Mouse (Mus musculus) ZHBTc4 (cell line): ENCODE results near the gene Mks1.
A peak's percentile ranks its signal among the peaks of the same experiment; 100 is the strongest.
"Not testable (repeated sequence)": the region's sequence is repeated elsewhere in the genome, so short reads cannot be mapped to it uniquely, and the experiment has no call there.

Source experiments
- DNase-seq: peaks from one replicate; pipeline ENCODE4 v3.0.0-alpha.2; 2011; ENCODE audit warnings: low read depth, low spot score

Mks1 gene

DNA sequence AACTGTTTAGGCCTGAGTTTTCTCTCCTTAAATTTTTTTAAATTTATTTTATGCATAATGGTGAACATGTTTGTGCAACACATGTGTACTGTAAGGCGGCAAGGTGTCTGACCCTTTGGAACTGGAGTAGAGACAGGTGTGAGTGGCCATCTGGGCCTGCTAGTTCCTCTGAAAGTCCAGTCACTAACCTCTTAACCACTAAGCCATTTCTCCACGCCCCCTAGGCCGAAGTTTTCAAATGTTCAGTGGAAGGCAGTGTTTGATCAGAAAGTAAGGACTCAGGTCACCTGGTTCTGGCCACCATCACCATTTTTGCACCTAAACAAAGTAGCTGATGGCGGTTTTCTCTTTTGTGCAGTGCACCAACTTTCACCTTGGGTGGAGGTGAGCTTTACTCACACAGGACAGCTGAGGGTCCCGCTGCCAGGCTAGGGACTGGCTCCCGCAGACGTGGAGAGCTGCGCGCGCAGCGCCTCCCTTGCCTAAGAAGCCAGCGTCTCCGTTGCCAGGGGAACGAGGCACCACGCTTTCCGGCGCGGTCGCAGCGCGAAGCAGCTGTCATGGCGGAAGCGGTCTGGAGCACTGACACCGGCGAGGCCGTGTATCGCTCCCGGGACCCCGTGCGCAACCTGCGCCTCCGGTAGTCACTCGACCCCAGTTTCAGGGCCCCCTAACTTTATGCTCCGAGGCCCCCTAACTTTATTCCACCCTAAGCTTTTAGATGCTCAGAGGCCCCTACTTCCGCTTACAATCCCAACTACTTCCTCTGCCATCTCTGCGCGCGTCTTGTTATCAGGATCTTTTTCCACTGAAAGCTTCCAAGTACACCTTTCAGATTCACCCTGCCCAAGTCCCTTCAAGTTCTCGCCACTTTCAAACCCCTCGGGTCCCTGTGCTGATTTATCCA lies at the start of gene Mks1:
Gene Mks1 (plus strand): TSS at position 526 of the 907 bp plus-strand sequence.
- peak; percentile 97 for DNase-seq

DNA sequence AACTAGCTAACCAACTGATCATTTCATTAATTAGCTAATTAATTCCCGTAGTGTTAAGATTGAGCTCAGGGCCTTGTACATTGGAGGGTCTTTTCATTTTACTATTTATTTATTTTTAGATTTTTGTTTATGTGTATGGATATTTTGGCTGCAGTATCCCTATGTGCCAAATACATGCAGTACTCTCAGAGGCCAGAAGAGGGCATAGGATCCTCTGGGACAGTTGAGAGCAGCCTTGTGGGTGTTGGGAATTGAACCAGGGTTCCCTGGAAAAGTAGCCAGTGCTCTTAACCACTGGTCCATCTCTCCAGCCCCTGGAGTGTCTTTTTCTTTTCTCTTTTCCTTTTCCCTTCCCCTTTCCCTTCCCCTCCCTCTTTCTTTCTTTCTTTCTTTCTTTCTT lies 47.6 kb upstream of the Mks1 start:
- peak; percentile 68 for DNase-seq

DNA sequence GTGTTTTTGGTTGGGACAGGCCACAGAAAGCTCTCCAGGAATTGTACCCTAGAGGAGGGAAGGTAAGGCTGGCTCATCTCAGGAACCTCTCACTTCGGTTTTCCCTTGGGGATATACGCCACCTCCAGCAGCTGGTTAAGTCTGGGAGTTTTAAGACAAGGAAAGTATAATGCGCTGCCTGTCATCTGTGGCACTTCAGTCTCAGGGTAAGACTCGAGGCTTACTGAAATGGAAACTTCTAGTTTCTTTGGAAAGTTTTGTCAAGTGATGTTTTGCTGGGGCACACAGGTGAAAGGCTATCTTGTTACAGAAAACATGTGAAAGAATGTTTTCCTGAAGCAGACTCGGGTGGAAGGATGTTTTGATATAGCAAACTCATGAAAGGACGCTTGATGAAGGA lies 45.6 kb upstream of the Mks1 start:
- DNase-seq = no peak

DNA sequence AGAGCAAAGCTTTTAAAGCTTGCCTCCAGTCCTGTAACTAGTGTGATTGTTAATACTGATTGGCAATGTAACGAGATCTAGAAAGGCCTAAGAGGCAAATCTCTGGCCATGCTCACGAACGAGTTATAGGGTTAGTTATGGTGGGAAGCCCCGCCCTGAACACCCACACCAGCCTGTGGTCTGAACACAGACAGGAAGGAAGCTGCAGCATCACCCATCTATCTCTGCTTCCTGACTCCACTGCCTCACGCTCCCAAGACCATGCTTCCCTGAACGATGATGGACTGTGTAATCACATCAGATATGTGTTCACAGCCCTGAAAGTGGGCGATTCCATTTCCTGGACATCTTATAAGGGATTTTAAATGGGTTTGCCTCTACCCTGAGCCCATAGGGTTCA lies 44.8 kb upstream of the Mks1 start:
- DNase-seq = no peak

DNA sequence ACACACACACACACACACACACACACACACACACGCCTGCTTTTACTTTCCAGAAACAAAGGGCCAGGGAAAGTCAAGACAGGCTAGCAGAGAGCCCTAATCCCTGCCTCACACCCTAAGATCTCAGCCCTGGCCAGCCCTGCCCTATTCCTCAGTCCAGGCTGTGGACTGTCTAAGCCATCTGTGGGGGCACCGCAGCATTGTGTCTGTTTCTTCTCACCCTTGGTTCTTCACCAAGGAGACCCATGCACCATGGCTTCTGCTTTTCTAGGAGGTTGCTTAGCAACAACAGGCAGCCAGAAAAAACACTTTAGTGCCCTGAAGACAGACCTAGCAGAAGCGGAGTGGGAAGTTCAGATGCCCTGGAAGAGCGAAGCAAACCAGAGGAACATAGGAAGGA lies 41.6 kb upstream of the Mks1 start:
- DNase-seq = no peak

DNA sequence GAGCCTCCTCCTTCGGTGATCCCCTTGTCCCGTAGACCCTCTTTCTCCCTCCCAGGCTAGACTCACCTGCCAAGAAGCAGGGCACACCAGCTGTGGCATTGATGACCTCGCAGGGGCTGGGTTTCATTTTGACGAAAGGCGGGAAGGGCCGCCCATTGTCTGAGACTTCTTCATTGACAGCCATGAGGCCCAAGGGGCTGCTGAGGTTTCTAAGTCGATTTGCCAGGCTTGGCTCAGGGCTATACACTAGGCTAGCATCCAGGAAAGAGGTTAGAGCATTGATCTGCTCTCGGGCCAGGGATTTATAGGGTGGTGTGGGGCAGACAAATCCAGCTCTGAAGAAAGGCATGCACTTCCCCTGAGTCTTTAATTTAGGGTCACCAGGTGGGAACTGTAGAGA lies 38.2 kb upstream of the Mks1 start:
- DNase-seq = no peak

DNA sequence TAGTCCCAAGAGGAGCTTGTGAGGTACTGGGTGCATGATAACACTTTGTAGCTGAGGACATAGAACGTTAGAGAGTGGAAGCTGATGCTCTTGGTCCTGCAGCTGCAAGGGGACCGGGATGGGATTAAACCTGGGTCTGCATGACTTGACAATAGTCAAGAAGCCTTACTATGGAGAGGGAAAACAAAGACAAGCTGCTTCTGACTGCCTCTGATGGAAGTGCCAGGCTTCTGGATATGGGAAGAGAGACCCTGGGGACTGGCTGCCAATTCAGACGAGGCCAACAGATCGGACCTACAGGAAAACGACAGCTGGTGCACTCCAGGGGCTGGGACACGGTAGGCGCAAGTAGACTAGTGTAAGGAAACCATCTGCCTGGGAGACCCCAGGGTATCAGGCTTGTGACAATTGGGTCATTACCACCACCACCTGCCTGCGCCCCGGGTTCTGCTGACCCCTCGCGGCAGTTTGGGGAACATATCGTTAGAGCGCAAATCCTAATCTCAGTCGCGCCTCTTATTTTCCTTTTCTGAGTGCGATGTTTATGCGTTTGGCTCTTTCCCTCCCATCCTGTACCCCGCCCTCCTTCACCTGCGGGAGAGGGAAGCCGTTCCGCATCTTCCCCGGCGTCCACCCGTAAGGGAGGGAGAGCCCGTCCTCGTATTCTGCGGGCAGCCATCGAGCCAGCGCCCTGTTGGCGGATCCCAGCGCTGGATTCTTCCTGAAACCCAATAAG lies 36.1 kb upstream of the Mks1 start:
- no peak for DNase-seq

DNA sequence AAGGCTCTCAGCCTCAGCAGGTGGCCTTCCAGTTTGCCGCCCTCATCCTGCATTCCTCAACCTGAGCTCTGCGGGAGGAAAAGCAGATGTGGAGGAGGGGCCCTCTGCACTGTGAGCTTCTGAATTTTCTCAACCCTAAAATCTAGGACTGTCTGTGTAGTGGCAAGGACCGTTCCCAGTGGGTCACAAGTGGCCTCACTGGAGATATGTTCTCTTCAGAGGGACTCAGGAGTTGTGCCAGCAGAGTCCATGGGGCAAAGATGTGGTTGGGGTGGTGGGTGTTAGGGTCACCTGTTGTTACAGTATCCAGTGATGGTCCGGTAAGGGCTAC lies 35.6 kb upstream of the Mks1 start:
- peak; percentile 84 for DNase-seq

DNA sequence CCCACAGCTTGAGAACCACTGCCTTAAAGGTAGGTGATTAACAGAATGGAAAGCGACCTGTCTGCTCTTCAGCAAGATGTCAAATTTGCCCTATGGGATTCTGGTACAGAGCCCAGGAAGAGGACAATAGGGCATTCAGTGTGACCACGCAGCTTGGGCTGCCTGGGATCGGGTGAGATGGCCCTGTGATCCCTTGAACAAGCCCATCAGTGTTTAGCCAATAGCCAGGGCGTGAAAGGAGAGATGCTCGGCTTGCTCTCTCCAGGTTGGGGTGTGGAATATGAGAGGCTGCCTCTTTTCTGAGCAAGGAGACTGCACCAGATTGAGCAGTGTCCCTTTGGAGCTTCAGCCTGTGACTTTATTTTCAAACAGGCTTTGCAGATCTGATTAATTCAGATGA lies 31.5 kb upstream of the Mks1 start:
- DNase-seq = no peak

DNA sequence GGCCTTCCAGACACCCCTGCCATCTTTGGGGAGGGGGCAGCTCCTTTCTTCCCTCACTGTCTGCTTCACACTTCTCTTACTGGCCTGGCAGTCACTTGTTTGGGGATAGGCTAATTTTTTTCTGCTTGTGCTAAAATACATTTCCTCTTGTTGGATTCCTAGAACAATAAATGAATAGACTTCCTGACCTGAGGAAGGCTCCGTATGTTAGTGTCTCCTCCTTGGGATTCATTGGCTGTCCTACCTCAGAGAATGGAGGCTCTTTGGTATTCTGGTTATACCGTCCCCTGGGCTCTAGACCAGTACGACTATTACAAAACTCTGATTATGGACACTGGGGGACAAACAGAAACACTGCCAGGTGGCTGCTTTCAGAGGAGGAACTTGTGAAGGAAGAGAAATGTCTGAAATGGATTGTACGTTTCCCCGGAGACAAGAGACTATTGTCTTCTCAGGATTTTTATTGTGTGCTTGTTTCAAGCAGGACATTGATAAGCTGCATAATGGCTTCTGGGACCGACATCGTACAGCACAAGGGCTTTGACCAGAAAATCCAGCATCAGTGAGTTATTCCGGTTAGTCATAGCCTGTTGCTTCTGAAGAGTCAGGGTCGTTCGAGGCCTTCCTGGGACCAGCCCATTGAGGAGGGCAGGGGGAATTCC lies 24.6 kb upstream of the Mks1 start, which contains the start of gene Lpo:
Gene Lpo (minus strand): TSS at position 51 of the 662 bp plus-strand sequence.
- no peak for DNase-seq

DNA sequence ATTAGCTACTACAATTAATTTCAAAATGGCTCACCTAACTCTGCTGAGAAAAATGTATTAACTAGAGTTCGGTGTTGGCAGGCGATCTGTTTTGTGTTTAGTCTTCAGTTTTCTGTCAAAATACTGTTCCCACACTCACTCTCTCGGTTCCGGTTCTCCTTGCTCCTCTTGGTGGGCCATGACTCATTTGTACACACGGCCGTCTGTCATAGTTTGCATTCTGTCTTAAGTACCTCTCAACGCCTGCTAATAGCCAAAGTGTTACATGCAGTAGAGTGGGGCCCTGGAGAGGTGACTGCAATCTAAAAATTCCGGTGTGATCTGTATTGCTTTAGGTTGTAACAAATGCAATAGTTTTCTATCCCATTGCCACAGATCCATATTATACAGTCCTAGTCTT lies 12.3 kb upstream of the Mks1 start:
- DNase-seq = no peak

DNA sequence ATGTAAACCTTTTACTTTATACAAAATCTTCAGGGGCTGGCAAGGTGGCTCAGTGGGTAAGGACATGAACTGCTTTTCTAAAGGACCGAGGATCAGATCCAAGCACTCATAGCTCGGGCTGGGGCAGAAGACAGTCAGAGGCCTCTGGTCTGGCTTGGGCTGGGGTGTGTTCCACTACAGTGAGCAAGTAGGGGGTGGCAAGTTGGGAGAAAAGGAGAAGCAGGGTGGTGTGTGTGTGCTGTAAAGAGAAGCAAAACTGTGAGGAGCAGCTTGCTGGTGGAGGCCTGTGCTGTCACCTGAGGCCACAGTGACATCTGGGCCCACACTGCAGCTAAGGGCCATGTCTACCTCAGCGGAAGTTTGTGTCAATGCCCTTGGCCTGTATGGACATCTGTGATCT lies 11.6 kb upstream of the Mks1 start:
- no peak for DNase-seq

DNA sequence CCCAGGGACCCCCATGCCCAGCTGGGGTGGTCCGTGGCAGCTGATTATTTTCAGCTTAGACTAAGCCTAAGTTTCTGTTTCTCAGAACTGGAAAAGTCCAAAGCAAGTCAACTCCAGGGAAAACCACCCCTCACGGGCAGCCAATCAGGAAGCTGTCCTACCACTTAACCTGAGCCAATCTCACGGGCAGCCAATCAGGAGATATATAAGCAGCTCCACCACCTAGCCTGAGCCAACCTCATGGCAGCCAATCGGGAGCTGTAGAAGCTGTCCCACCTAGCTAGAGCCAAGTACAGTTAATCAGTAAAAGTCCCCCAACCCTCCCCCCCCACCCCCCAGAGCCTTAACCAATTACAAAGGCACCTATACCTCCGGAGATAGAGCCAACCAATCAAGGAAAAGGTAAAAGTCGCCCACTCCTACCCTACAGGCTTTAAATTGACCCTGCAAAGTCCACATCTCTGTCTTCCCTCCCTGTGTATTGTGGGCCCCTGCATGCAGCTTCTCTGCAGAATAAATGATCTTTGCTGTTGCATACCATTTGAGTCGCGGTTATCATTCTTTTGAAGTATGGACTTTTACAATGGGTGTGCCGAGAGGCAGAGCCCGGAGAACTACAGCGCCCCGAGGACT lies 5.9 kb upstream of the Mks1 start:
- DNase-seq = peak; percentile 76

DNA sequence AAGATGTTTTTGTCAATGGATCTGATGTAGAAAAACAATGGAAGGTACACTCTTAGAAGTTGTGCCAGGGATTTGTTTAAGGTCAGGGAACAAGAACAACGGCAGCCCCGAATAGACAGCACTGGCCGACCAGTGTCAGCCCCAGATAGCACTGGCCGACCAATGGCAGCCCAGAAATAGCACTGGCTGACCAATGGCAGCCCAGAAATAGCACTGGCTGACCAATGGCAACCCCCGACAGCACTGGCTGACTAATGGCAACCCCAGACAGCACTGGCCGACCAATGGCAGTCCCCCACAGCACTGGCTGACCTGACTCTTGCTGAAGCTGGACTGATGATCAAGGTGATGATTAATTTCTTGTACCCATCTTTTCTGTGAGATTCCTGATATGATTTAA lies 5.1 kb upstream of the Mks1 start:
- DNase-seq = peak; percentile 85

DNA sequence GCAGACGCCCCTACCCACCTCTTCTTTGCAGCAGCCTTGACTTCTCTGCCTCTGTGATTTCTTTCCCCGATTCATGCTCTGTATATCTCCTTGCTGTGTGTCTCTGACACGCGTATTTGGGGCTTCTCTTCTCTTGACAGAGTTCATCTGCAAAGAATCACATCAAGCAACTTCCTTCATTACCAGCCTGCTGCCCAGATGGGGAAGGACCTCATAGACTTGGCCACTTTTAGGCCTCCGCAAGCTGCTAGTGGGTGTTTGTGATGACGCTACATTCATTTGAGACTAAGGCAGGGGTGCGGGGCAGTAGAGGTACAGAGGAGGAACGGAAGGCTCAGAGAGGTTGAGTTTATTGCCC lies 561 bp downstream of the Mks1 start:
- no peak for DNase-seq

DNA sequence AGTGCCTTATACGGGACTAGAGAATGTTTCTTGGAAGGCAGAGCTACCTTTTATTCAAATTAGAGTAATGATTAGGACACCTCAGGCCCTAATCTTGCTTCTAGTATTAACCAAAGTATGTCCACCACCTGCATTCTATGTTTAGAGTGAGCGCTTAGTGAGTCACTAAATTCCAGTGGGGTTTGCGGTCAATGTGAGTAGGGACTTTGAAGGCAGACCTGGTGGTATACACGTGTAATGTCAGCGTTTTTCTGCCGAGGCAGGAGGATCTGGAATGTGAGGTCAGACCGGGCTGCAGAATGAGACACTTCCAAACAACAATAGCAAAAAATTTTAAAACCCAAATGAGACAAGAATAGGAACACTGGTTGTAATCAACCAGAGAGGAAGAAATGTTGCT lies 1.5 kb downstream of the Mks1 start:
- DNase-seq = peak; percentile 22

DNA sequence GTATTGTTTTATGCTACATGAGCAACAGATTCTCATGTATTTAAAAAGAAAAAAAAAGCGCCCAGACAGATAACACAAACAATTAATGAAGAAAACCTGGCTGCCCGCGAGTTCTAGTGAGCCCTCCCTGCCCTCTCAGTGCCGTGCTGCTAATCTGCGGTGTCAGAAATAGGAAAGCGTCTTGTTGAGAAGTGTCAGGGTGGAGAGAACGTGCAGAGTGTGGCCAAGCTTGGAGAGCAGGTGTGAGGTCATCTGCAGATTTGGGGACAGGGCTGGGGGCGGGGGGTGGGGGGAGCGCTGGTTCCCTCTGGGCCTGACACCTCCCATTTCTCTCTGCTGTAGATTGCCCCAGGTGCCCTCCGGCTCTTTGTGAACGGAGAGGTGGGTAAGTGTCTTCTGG lies 6.3 kb downstream of the Mks1 start:
- DNase-seq = no peak

DNA sequence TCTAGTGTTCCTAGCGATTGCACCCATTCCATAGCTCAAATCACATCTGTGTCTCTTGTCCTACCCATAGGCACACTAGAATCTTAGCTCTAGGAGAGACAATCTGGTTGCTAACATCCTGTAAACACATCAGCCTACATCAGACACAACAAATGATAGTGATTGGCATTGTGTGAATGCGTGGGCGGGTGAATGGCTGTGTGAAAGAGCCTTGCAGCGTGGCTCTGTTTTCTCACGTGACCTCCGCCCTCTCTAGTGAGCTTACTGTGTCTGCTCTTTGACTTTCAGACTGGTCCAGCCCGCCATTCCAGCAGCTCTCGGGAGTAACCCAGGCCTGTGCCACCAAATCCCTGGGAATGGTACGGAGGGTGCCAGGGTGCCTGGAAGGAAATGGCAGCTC lies 7.4 kb downstream of the Mks1 start:
- peak; percentile 59 for DNase-seq

DNA sequence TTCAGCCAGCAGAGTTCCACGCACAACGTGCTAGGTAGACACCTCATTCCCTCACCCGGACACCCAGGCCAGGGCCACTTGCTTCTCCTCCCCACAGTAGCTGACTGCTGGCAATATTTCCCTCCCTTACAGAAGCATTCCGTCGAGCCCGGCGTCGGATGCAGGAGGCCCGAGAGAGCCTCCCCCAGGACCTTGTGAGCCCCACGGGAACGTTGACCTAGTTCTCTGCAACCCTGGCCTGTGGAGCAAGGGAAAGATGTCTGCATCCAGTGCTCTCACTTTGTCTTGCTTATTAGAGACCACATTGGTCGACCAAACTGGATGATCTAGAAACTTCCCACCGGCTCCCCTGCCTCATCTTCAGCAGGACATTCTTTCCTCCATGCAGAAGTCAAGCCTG lies 9.8 kb downstream of the Mks1 start:
- DNase-seq = no peak

DNA sequence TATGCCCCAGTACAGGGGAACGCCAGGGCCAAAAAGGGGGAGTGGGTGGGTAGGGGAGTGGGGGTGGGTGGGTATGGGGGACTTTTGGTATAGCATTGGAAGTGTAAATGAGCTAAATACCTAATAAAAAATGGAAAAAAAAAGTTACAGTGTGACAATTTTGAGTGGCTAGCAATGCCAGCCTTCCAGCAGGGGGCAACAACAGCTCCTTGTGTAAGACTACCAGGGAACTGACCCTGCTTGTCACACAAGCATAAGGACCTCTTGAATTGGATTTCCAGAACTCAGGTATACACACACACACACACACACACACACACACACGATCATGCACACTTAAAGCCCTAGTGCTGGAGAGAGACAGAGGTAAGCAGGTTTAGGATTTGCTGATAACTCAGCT lies 13.9 kb downstream of the Mks1 start:
- not testable (repeated sequence) for DNase-seq

DNA sequence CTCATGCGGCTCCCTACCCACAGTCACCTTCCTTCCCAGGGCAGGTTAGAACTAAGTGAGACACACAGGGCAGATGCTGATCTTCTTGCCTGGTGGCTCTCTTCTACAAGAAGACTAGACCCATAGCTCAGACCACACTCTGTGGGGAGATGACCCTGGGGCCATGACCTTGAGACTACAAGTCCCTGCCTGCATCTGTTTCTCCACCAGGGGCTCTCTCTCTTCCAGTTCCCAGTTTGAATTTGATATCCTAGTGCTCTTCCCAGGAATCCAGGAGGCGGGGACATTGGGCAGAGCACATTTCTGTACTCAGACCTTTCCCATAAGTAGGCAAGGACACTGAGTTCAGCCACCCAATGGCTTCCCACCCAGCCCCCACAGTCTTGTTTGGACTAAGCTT lies 17.1 kb downstream of the Mks1 start:
- DNase-seq = peak; percentile 68

DNA sequence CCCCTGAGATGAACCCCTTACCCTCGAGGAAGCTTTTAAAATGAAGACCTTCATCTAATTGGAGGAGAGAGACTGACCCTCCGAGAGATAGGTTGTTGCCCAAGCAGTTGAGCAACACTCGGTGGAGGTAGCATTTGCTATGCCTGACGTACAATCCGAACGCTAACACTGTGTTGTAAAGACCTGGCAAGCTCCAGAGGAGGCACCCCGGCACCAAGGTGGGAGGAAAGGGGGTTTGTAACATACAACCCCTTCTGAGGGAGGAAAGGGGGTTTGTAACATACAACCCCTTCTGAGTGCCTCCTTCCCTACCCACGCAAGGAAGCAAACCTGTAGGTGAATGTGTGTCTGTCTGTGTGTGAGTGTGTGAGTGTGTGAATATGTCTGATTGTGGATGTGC lies 18.8 kb downstream of the Mks1 start:
- no peak for DNase-seq
